Mouse (Mus musculus): ENCODE data around the gene 4921504E06Rik.
A peak's percentile ranks its signal among the peaks of the same experiment; 100 is the strongest.

GRCm38 (mm10) chr2:19521662-19522061, 32.1 kb downstream of the 4921504E06Rik start:
- TF ChIP-seq CTCF (IDR thresholded peaks at IDR 0.05; ENCODE audit: low read depth): peak; percentile 51
- no peak for TF ChIP-seq EP300 (IDR thresholded peaks at IDR 0.05; ENCODE audit: low read depth)

Measured in heart, postnatal 0 days (tissue).